Mouse (Mus musculus): ENCODE measurements at regions not wholly inside any gene's neighbourhood (a gene's known extent, or its start where the extent isn't known, plus 50 kb on each side); places are given as distances from the start of the nearest gene placed in this dataset.
"Not testable (repeated sequence)": the region's sequence is repeated elsewhere in the genome, so short reads cannot be mapped to it uniquely, and the experiment has no call there.

DNA sequence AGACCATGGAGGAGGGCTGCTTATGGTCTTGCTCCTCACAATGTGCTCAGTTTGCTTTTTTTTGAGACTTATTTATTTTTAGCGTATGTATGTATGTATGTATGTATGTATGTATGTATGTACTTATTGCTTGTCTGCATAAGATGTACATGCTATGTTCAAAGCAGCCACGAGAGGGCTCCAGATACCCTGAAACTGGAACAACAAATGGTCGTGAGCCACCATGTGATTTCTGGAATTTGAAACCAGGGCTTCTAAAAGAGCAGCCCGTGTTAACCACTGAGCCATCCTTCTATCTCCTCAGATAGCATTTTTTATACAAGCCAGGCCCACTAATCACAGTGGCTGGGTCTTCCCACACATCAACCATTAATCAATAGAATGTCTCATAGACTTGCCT, 611.2 kb downstream of the 5730507C01Rik start:
- DNase-seq (ENCODE audit: low spot score in 2 of 2), result no peak

DNA sequence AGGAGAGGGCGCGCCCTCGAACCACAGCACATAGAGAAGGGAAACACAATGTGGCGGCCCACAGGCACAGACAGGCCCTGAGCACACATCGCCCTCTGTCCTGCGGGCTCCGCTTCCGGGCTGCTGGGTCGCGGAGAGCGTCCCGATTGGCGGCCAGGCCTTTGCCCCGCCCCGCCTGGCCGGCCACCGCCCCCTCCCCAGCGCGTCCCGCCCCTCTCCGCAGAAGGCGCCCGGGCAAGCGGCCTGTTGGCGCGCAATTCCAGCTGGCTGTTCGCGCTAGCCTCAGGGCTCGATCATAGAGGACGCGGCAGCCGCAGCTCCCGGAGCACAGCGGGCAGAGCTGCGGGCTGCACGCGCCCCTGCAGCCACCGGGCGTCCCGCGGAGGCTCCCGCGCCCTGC, 661.3 kb downstream of the 5730507C01Rik start:
- DNase-seq (ENCODE audit: low spot score in 2 of 2), result no peak

DNA sequence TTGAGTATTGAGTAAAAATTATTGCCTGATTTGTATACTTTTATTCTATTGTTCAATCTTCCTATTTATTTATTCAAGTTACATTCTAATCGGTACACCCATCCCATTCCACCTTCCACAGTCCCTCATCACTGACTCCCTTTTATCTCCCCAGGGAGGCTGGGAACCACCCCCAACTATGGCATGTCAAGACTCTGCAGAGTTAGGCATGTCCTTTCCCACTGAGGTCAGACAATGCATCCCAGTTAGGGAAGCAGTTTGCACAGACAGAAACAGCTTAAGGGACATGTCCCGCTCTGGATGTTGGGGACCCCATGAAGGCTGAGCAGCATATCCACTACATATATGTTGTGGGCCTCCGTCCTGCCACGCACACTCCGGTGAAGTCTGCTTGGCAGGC, 678.1 kb downstream of the 5730507C01Rik start:
- no peak for DNase-seq (ENCODE audit: low spot score in 2 of 2)

DNA sequence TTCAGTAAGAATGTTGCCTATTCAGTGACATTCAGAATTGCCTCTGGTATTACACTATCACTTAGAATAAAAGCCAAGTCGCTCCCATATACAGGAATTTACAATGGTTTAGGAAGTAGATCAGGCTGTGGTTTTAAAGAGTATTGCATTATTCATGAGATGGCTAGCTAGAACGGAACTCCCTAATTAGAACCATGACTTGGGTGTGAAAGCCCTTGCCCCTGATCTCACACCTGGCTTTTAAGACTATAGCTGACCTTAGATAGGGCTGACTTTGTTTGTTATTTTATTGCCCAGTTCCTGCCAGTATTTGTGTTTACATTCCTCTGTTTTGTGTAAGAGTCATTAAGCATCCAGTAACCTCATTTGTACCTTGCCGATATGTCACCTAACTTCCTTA, 678.7 kb downstream of the 5730507C01Rik start:
- not testable (repeated sequence) for DNase-seq (ENCODE audit: low spot score in 2 of 2)

DNA sequence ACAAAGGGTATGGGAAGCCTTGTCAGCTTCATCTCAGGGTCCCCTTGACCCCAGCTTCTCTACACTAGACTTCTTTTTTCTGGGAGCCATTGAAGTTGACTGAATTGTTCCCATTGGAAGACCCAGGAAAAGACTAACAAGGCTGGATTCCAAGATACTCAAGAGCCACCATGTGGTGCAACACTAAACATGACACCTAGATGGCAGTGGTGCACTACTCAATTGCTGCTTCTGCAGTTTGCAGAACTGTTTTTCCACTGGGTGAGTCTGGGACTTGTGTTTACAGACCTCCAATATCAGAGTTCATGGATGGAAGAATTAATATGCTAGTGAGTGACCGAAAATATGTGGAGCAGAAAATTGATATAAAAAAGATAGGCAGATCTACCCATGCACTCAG, 709.7 kb downstream of the 5730507C01Rik start:
- DNase-seq (ENCODE audit: low spot score in 2 of 2), result not testable (repeated sequence)

DNA sequence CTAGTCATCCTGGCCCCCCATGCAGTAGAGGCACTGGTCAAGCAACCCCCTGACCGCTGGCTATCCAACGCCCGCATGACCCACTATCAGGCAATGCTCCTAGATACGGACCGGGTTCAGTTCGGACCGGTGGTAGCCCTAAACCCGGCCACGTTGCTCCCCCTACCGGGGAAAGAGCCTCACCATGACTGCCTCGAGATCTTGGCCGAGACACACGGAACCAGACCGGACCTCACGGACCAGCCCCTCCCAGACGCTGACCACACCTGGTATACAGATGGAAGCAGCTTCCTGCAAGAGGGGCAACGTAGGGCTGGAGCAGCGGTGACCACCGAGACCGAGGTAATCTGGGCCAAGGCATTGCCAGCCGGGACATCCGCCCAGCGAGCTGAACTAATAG, 707.6 kb upstream of the Gm21863 start:
- DNase-seq (ENCODE audit: low spot score in 2 of 2), result not testable (repeated sequence)

DNA sequence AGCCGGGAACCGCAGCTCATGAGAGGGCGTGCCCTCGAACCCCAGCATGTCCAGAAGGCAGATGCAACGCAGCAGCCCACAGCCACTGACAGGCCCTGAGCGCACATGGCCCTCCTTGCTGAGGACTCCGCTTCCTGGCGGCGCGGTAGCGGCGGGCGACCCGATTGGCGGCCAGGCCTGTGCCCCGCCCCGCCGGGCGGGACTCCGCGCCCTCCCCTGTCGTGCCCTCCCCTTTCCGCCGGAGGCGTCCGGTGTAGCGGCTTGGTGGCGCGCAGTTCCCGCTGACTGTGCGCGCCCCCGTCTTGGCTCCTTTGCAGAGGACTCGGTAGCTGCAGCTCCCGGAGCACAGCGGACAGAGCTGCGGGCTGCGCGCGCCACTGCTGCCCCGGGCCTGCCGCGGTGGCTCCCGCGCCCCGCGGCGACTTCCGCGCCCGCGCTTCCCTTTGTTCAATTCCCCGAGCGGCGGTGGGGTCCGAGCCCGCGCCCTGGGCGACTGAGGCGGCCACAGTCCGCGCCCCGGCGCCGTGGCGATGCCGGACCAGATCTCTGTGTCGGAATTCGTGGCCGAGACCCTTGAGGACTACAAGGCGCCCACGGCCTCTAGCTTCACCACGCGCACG, 665.9 kb upstream of the Gm21863 start:
- peak; percentile 53 to 55 for DNase-seq (ENCODE audit: low spot score in 2 of 2)

DNA sequence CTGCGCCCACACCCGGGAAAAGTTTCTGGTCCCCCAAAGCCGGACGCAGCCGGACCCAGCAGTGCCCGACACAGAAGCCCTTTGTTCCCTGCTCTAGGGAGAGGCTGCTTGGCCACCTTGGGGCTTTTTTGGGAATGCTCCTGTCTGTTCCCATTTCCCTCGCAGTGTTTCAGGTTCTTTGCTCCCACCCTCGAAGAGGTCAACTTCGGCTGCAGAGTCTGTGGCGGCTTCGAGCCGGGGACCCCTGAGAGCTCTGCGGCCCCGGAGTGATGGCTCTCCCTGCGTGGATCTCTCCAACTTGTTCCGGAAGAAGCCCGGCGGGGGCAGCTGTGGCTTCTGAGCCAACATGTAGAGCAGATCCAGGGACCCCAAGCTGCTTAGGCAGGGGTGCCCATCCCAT, 665.3 kb upstream of the Gm21863 start:
- DNase-seq (ENCODE audit: low spot score in 2 of 2), result not testable (repeated sequence)

DNA sequence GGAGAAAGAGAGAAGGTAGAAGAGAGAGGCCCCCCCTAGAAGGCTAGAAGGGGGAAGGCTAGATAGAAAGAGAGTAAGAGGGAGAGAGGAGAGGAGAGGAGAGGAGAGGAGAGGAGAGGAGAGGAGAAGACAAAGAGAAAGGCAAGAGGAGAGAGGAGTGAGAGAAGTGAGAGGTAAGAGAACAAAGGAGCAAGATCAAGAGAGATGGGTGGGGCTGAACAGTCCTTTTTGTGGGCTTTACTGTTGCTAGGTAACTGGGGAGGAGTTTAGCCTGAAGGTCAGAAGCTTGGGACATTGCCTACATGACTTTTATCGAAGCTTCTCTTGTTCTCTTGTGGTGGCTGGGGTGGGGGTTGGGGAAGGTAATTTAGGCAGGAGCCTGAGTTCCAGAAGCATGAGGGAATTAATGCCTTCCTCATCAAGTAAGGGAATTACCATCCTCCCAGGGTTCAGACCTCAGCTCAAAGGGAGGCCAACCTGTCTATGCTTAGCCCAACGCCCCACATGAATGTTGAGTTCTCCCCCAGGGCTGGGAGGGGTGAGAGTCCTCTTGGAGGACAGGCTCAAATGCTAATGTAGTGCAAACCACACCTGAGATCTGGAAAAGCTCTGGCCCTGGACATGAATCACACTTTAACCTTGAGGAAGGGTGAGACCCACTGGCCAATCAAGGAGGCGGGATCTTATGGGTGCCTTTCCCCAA, 662.1 kb upstream of the Gm21863 start:
- not testable (repeated sequence) for DNase-seq (ENCODE audit: low spot score in 2 of 2)

Data from frontal cortex, postnatal 36 days (tissue).